Mouse (Mus musculus) intestine, embryonic 16.5 days (tissue): ENCODE data around the gene Sgip1. TPM values are rescaled to one million over a fixed set of nuclear protein-coding genes. Genes with fewer than 3 reads are reported as not detected.

Experiments
- ATAC-seq: fragments of 200-750 bp; cut with Nextera tagmentation; 2 replicates; pipeline ENCODE4 v1.8.0; 2017; ENCODE audit warnings: moderate TSS enrichment, moderate library complexity
- H3K27ac ChIP-seq: fragments of 300-500 bp; sonication (generic); 2 replicates; pipeline ENCODE4 v1.5.1; 2014; ENCODE audit warnings: mild to moderate bottlenecking, low read length
- H3K27me3 ChIP-seq: fragments of 300-500 bp; sonication (generic); replicated peaks from 2 replicates; pipeline ENCODE4 v1.6.1; 2014; ENCODE audit warnings: low read length, control low read depth, mixed read lengths; ENCODE audit not compliant: control insufficient read depth, insufficient read depth
- H3K36me3 ChIP-seq: fragments of 300-500 bp; sonication (generic); 2 replicates; pipeline ENCODE4 v1.6.1; 2014; ENCODE audit warnings: low read length, control low read depth; ENCODE audit not compliant: control insufficient read depth, insufficient read depth
- H3K4me1 ChIP-seq: fragments of 300-500 bp; sonication (generic); 2 replicates; pipeline ENCODE4 v1.6.1; 2014; ENCODE audit warnings: low read length, control low read depth, mixed read lengths; ENCODE audit not compliant: control insufficient read depth, insufficient read depth
- H3K4me2 ChIP-seq: fragments of 300-500 bp; sonication (generic); 2 replicates; pipeline ENCODE4 v1.6.1; 2014; ENCODE audit warnings: low read depth, low read length, control low read depth
- H3K4me3 ChIP-seq: fragments of 300-500 bp; sonication (generic); 2 replicates; pipeline ENCODE4 v1.5.1; 2014; ENCODE audit warnings: mild to moderate bottlenecking, low read length
- H3K9ac ChIP-seq: fragments of 300-500 bp; sonication (generic); 2 replicates; pipeline ENCODE4 v1.6.1; 2014; ENCODE audit warnings: low read depth, low read length
- H3K9me3 ChIP-seq: fragments of 300-500 bp; sonication (generic); 2 replicates; pipeline ENCODE4 v1.6.1; 2016; ENCODE audit warnings: low read length, control low read depth; ENCODE audit not compliant: control insufficient read depth
- WGBS: fragments of 180-500 bp; shearing (Covaris S2); extraction: QIAGEN DNeasy Blood & Tissue Kit; methylation state at CpG from one replicate; pipeline ENCODE4 v1.1.7; 2014; 5-methylcytosine and 5-hydroxymethylcytosine counted together
- polyA plus RNA-seq: library from polyadenylated mRNA; unstranded; fragments of >200 nt; fragmentation: Nextera tagmentation; extraction: Ambion mirVana; gene quantifications from 2 replicates; pipeline ENCODE4 v1.2.1, GENCODE M21; 2015

Sgip1 gene
- polyA plus RNA-seq, 1 experiment from 2014 or later = 8.8 TPM

DNA sequence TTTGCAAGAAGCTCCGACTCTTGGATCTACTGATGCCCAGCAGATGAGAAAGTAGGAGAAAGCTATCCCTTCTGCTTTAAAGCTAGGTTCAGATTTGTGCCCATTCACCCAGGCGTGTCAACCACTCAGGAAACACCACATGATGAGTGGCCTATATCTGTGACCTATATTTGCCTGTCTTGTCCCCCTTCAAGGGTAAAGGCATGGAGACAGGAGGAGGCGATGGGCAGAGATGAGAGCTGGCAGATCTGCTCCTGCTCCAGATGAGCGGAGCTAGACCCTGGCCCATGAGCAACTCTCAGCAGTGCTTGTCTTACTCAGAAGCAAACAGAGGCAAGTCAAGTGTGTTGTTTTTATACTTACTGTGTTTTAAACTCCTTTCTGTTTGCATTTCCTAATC, 269.6 kb downstream of the Sgip1 start:
- no peaks in the 10 kb centered on the region for H3K9me3 ChIP-seq
- no peak overlapping the region for H3K27ac ChIP-seq
- 87% methylated on average over 4 of the region's 4 CpGs for WGBS
- no peak overlapping the region for H3K9ac ChIP-seq
- H3K4me1 ChIP-seq = peaks cover 10% of the 10 kb centered on the region; the same call in 1 of the 2 replicates
- H3K27me3 ChIP-seq = no peaks in the 10 kb centered on the region
- H3K4me3 ChIP-seq = no peak overlapping the region
- no peak overlapping the region for H3K4me2 ChIP-seq
- ATAC-seq = no peak
- H3K36me3 ChIP-seq = no peaks in the 10 kb centered on the region

DNA sequence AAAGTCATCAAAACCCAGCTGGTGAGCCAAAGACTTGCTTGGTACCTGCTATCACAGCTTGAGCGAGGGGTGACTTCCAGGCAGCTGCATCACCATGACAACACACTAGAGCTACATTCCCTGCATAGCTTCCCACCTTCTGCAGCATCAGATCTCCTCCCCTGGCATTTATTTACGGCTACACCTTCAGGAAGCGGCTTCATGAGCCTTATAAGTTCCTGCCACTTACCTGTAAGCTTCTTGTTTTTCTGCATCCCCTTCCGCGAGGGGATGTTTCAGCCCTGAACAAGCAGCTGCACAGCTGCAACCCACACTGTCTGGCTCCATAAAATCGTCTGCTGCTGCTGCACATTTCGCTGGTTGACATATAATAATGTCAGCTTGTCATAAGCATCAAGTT, 270.7 kb downstream of the Sgip1 start:
- Histone ChIP-seq H3K4me3 (no peak overlapping the region), H3K27ac (no peak overlapping the region), H3K4me2 (no peak overlapping the region), H3K9me3 (no peaks in the 10 kb centered on the region), H3K4me1 (peaks cover 10% of the 10 kb centered on the region; the same call in 1 of the 2 replicates), H3K27me3 (no peaks in the 10 kb centered on the region), H3K9ac (no peak overlapping the region), H3K36me3 (no peaks in the 10 kb centered on the region)
- WGBS = 36% methylated on average over 7 of the region's 7 CpGs
- ATAC-seq = no peak

- Histone ChIP-seq H3K4me3 (peak overlapping the region; percentile 18), H3K27me3 (no peaks in the 10 kb centered on the region), H3K9me3 (no peaks in the 10 kb centered on the region), H3K9ac (no peak overlapping the region), H3K4me1 (peaks cover 5% of the 10 kb centered on the region; the same call in 1 of the 2 replicates), H3K4me2 (peak overlapping the region; percentile 19; the same call in 1 of the 2 replicates), H3K36me3 (no peaks in the 10 kb centered on the region), H3K27ac (no peak overlapping the region)
- no peak for ATAC-seq
- WGBS = 11% methylated on average over 4 of the region's 4 CpGs
Measured at GRCm38 (mm10) chr4:103013490-103013889, 272.4 kb downstream of the Sgip1 start.

Other genes with a start within 250 kb of the Sgip1 start
- 0.95 and 1.0 TPM in 2 replicates for gene Tctex1d1, start 237.3 kb downstream of the Sgip1 start, polyA plus RNA-seq